Mouse (Mus musculus): ENCODE measurements around the gene Rrp7a.

GRCm38 (mm10) chr15:83134671-83135070 lies 12.1 kb upstream of the Rrp7a start:
- TF ChIP-seq CTCF (IDR thresholded peaks at IDR 0.05; ENCODE audit: low read depth, low read length), result no peak
- TF ChIP-seq GATA1 (IDR thresholded peaks at IDR 0.05; ENCODE audit: borderline replicate concordance, low read length), result no peak
- no peak for TF ChIP-seq TAL1 (conservative IDR thresholded peaks at IDR 0.05; ENCODE audit: low read depth, low read length)
